Mouse (Mus musculus) midbrain, embryonic 10.5 days (tissue): ENCODE measurements around the gene Sit1. TPM values are rescaled to one million over a fixed set of nuclear protein-coding genes. Genes with fewer than 3 reads are reported as not detected.
A peak's percentile ranks its signal among the peaks of the same experiment; 100 is the strongest.

Experiments
- DNase-seq: peaks from one replicate; pipeline ENCODE4 v3.0.0-alpha.2; 2017; ENCODE audit warnings: low spot score
- H3K27ac ChIP-seq: fragments of 300-500 bp; sonication (generic); replicated peaks from 2 replicates; pipeline ENCODE4 v1.5.1; 2016; ENCODE audit warnings: mild to moderate bottlenecking
- H3K27me3 ChIP-seq: fragments of 300-500 bp; sonication (generic); 2 replicates; pipeline ENCODE4 v1.6.1; 2016; ENCODE audit warnings: low read depth, mild to moderate bottlenecking; ENCODE audit not compliant: poor library complexity, severe bottlenecking
- H3K36me3 ChIP-seq: fragments of 300-500 bp; sonication (generic); 2 replicates; pipeline ENCODE4 v1.6.1; 2016; ENCODE audit warnings: mild to moderate bottlenecking, moderate library complexity
- H3K4me1 ChIP-seq: fragments of 300-500 bp; sonication (generic); 2 replicates; pipeline ENCODE4 v1.6.1; 2016
- H3K4me3 ChIP-seq: fragments of 300-500 bp; sonication (generic); 2 replicates; pipeline ENCODE4 v1.5.1; 2016; ENCODE audit warnings: mild to moderate bottlenecking, moderate library complexity
- H3K9me3 ChIP-seq: fragments of 300-500 bp; sonication (generic); replicated peaks from 2 replicates; pipeline ENCODE4 v1.6.1; 2016; ENCODE audit warnings: mild to moderate bottlenecking
- WGBS: fragments of 180-500 bp; shearing (Covaris S2); methylation state at CpG from one replicate; pipeline ENCODE4 v1.1.7; 2016; 5-methylcytosine and 5-hydroxymethylcytosine counted together
- polyA plus RNA-seq: library from polyadenylated mRNA; unstranded; fragments of >200 nt; fragmentation: Nextera tagmentation; extraction: Ambion mirVana; gene quantifications from 2 replicates; pipeline ENCODE4 v1.2.1, GENCODE M21; 2016

Gene Sit1
- polyA plus RNA-seq, 1 experiment from 2014 or later = not detected

GRCm38 (mm10) chr4:43511675-43512454 is 28.3 kb upstream of the Sit1 start:
- 79% methylated on average over 19 of the region's 19 CpGs for WGBS
- no peaks in the 10 kb centered on the region for H3K9me3 ChIP-seq
- no peak for DNase-seq
- H3K4me3 ChIP-seq = no peak overlapping the region
- H3K27ac ChIP-seq = no peak overlapping the region
- H3K4me1 ChIP-seq = peaks cover 20% of the 10 kb centered on the region
- peaks cover 40% of the 10 kb centered on the region for H3K27me3 ChIP-seq
- H3K36me3 ChIP-seq = no peaks in the 10 kb centered on the region

GRCm38 (mm10) chr4:43509109-43509508 is 25.6 kb upstream of the Sit1 start:
- Histone ChIP-seq H3K27me3 (peaks cover 53% of the 10 kb centered on the region), H3K27ac (no peak overlapping the region; the same call in 1 of the 2 replicates), H3K36me3 (no peaks in the 10 kb centered on the region), H3K9me3 (no peaks in the 10 kb centered on the region), H3K4me1 (peaks cover 21% of the 10 kb centered on the region), H3K4me3 (peak overlapping the region; percentile 53; the same call in 1 of the 2 replicates)
- 32% methylated on average over 9 of the region's 9 CpGs for WGBS
- DNase-seq = no peak

- H3K27me3 ChIP-seq = peaks cover 53% of the 10 kb centered on the region
- WGBS = 10% methylated on average over 13 of the region's 13 CpGs
Measured at GRCm38 (mm10) chr4:43508666-43508997, 25.1 kb upstream of the Sit1 start.

GRCm38 (mm10) chr4:43507938-43508665 is 24.6 kb upstream of the Sit1 start:
- peaks cover 21% of the 10 kb centered on the region for H3K4me1 ChIP-seq
- no peak for DNase-seq
- H3K27me3 ChIP-seq = peaks cover 53% of the 10 kb centered on the region
- 16% methylated on average over 22 of the region's 22 CpGs for WGBS
- H3K27ac ChIP-seq = peak overlapping the region; percentile 69
- peak overlapping the region; percentile 53 for H3K4me3 ChIP-seq
- no peaks in the 10 kb centered on the region for H3K9me3 ChIP-seq
- no peaks in the 10 kb centered on the region for H3K36me3 ChIP-seq

More at GRCm38 (mm10) chr4:43508666-43508997, 25.1 kb upstream of the Sit1 start:
- Histone ChIP-seq H3K9me3 (no peaks in the 10 kb centered on the region), H3K4me1 (peaks cover 21% of the 10 kb centered on the region), H3K36me3 (no peaks in the 10 kb centered on the region), H3K27ac (peak overlapping the region; percentile 69), H3K4me3 (peak overlapping the region; percentile 53)
- peak; percentile 47 for DNase-seq

- Histone ChIP-seq H3K27me3 (peaks cover 58% of the 10 kb centered on the region), H3K9me3 (no peaks in the 10 kb centered on the region), H3K27ac (no peak within 1 kb of the TSS), H3K4me1 (peaks cover 21% of the 10 kb centered on the region), H3K36me3 (no peaks in the 10 kb centered on the region), H3K4me3 (no peak within 1 kb of the TSS)
- DNase-seq = no peak
- 58% methylated on average over 9 of the region's 9 CpGs for WGBS
Measured at GRCm38 (mm10) chr4:43506536-43507185, 23.1 kb upstream of the Sit1 start, which contains the start of gene Car9. Car9 (plus strand) TSS chr4:43506966.

- Histone ChIP-seq H3K27me3 (peaks cover 64% of the 10 kb centered on the region), H3K4me3 (no peak overlapping the region), H3K27ac (no peak overlapping the region), H3K4me1 (peaks cover 21% of the 10 kb centered on the region), H3K9me3 (no peaks in the 10 kb centered on the region), H3K36me3 (no peaks in the 10 kb centered on the region)
- DNase-seq = no peak
- 77% methylated on average over 8 of the region's 8 CpGs for WGBS
Measured at GRCm38 (mm10) chr4:43506074-43506473, 22.5 kb upstream of the Sit1 start.

GRCm38 (mm10) chr4:43504269-43504668 is 20.7 kb upstream of the Sit1 start:
- H3K36me3 ChIP-seq = no peaks in the 10 kb centered on the region
- peaks cover 28% of the 10 kb centered on the region for H3K4me1 ChIP-seq
- no peak for DNase-seq
- no peak overlapping the region for H3K27ac ChIP-seq
- peaks cover 68% of the 10 kb centered on the region for H3K27me3 ChIP-seq
- H3K4me3 ChIP-seq = no peak overlapping the region
- no peaks in the 10 kb centered on the region for H3K9me3 ChIP-seq
- 89% methylated on average over 4 of the region's 4 CpGs for WGBS

- Histone ChIP-seq H3K4me1 (peaks cover 28% of the 10 kb centered on the region), H3K9me3 (no peaks in the 10 kb centered on the region), H3K27me3 (peaks cover 60% of the 10 kb centered on the region), H3K4me3 (no peak overlapping the region), H3K27ac (no peak overlapping the region), H3K36me3 (no peaks in the 10 kb centered on the region)
- DNase-seq = no peak
- WGBS = 89% methylated on average over 6 of the region's 6 CpGs
Measured at GRCm38 (mm10) chr4:43503506-43503905, 20.0 kb upstream of the Sit1 start.

GRCm38 (mm10) chr4:43503041-43503440 is 19.5 kb upstream of the Sit1 start:
- no peak overlapping the region for H3K4me3 ChIP-seq
- H3K36me3 ChIP-seq = no peaks in the 10 kb centered on the region
- no peak overlapping the region for H3K27ac ChIP-seq
- H3K27me3 ChIP-seq = peaks cover 55% of the 10 kb centered on the region
- 78% methylated on average over 2 of the region's 2 CpGs for WGBS
- no peak for DNase-seq
- no peaks in the 10 kb centered on the region for H3K9me3 ChIP-seq
- H3K4me1 ChIP-seq = peaks cover 28% of the 10 kb centered on the region

GRCm38 (mm10) chr4:43499407-43500333 is 16.1 kb upstream of the Sit1 start, which contains the start of gene Arhgef39:
Arhgef39 (minus strand) TSS chr4:43499695.
- peaks cover 50% of the 10 kb centered on the region for H3K27me3 ChIP-seq
- WGBS = 8% methylated on average over 50 of the region's 50 CpGs
- H3K4me1 ChIP-seq = peaks cover 54% of the 10 kb centered on the region
- DNase-seq = peak; percentile 87
- no peaks in the 10 kb centered on the region for H3K9me3 ChIP-seq
- H3K4me3 ChIP-seq = peak within 1 kb of the TSS; percentile 72
- H3K36me3 ChIP-seq = peaks cover 27% of the 10 kb centered on the region
- peak within 1 kb of the TSS; percentile 92 for H3K27ac ChIP-seq

- Histone ChIP-seq H3K27ac (peak overlapping the region; percentile 92), H3K4me3 (peak overlapping the region; percentile 72), H3K36me3 (peaks cover 27% of the 10 kb centered on the region), H3K4me1 (peaks cover 61% of the 10 kb centered on the region), H3K9me3 (no peaks in the 10 kb centered on the region), H3K27me3 (peaks cover 54% of the 10 kb centered on the region)
- 14% methylated on average over 8 of the region's 8 CpGs for WGBS
- DNase-seq = peak; percentile 58
Measured at GRCm38 (mm10) chr4:43498983-43499382, 15.4 kb upstream of the Sit1 start.

- peaks cover 68% of the 10 kb centered on the region for H3K4me1 ChIP-seq
- peaks cover 27% of the 10 kb centered on the region for H3K36me3 ChIP-seq
- DNase-seq = no peak
- peak overlapping the region; percentile 72 for H3K4me3 ChIP-seq
- H3K27ac ChIP-seq = no peak overlapping the region; the same call in 1 of the 2 replicates
- WGBS = 78% methylated on average over 4 of the region's 4 CpGs
- no peaks in the 10 kb centered on the region for H3K9me3 ChIP-seq
- H3K27me3 ChIP-seq = peaks cover 54% of the 10 kb centered on the region
Measured at GRCm38 (mm10) chr4:43497946-43498345, 14.4 kb upstream of the Sit1 start.
